Mouse (Mus musculus): ENCODE results near the gene Sgtb. TPM values are rescaled to one million over a fixed set of nuclear protein-coding genes. Genes with fewer than 3 reads are reported as not detected.
A peak's percentile ranks its signal among the peaks of the same experiment; 100 is the strongest.

Sgtb gene
- polyA plus RNA-seq, 1 experiment from 2014 or later: 9.1 TPM

DNA sequence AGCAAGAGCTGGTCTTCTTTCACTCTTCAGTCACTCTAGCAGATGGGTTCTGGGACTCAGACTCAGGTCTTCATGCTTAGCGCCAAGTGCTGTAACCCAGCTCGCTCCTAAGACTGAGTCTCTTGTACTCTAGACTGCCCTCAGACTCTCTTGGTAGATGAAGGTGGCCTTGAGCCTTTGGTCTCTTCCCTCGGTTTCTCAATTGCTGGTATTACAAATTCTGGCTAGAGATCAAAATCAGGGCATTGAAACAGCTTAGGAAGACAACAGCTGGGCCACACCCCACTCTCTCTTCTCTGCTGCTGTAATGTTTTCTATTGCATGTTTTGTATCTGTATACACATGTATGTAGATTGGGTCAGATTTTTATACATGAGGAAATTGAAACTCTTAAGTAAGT, 36.1 kb downstream of the Sgtb start:
- Histone ChIP-seq H3K9ac (ENCODE audit: low read length) (no peak overlapping the region), H3K27me3 (ENCODE audit: control insufficient read depth, insufficient read depth, low read length) (no peaks in the 10 kb centered on the region), H3K9me3 (ENCODE audit: control insufficient read depth, low read length) (no peaks in the 10 kb centered on the region)

GRCm38 (mm10) chr13:104154180-104154579, 44.6 kb downstream of the Sgtb start:
- H3K27ac ChIP-seq (replicated peaks; ENCODE audit: low read depth, low read length): no peak overlapping the region
- no peaks in the 10 kb centered on the region for H3K4me1 ChIP-seq (ENCODE audit: control insufficient read depth, insufficient read depth, low read length)
- no peak for DNase-seq (ENCODE audit: low spot score)
- no peaks in the 10 kb centered on the region for H3K9me3 ChIP-seq (ENCODE audit: control insufficient read depth, low read length)
- no peak for ATAC-seq (ENCODE audit: insufficient number of reproducible peaks, low FRiP score, low TSS enrichment, low read depth)
- 94% methylated on average over 5 of the region's 5 CpGs for WGBS
- no peaks in the 10 kb centered on the region for H3K27me3 ChIP-seq (ENCODE audit: control insufficient read depth, insufficient read depth, low read length)
- no peak overlapping the region for H3K4me2 ChIP-seq (ENCODE audit: low read depth, severe bottlenecking)
- no peaks in the 10 kb centered on the region; the same call in 1 of the 2 replicates for H3K36me3 ChIP-seq (ENCODE audit: control insufficient read depth, insufficient read depth, low read length)
- H3K4me3 ChIP-seq (ENCODE audit: low read depth, low read length): no peak overlapping the region
- no peak overlapping the region for H3K9ac ChIP-seq (ENCODE audit: low read length)

More for the DNA sequence above, 36.1 kb downstream of the Sgtb start:
- Histone ChIP-seq H3K36me3 (ENCODE audit: control insufficient read depth, insufficient read depth, low read length) (peaks cover 10% of the 10 kb centered on the region), H3K4me1 (ENCODE audit: control insufficient read depth, insufficient read depth, low read length) (no peaks in the 10 kb centered on the region), H3K27ac (replicated peaks; ENCODE audit: low read depth, low read length) (no peak overlapping the region), H3K4me3 (ENCODE audit: low read depth, low read length) (no peak overlapping the region), H3K4me2 (ENCODE audit: low read depth, severe bottlenecking) (no peak overlapping the region)
- ATAC-seq (ENCODE audit: insufficient number of reproducible peaks, low FRiP score, low TSS enrichment, low read depth) (no peak), DNase-seq (ENCODE audit: low spot score) (no peak)
- 95% methylated on average over 3 of the region's 3 CpGs for WGBS

DNA sequence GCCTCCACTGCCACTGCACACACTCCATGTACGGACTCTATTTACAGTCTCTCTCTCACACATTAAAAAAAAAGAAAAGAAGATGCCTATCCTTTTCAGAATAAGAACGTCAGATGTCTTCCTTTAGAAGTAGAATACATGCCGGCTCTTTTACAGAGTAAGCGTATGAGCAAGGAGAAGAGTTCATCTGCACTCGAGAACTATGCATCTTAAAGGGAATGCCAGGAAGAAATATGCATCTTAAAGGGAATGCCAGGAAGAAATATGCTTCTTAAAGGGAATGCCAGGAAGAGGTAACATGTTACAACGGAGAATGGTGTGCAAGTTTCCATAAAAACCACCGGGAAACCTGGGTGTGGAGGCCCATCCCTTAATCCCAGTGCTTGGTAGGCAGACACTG, 45.6 kb downstream of the Sgtb start:
- Histone ChIP-seq H3K4me1 (ENCODE audit: control insufficient read depth, insufficient read depth, low read length) (no peaks in the 10 kb centered on the region), H3K9ac (ENCODE audit: low read length) (no peak overlapping the region), H3K4me2 (ENCODE audit: low read depth, severe bottlenecking) (no peak overlapping the region), H3K36me3 (ENCODE audit: control insufficient read depth, insufficient read depth, low read length) (no peaks in the 10 kb centered on the region; the same call in 1 of the 2 replicates), H3K27ac (replicated peaks; ENCODE audit: low read depth, low read length) (no peak overlapping the region), H3K9me3 (ENCODE audit: control insufficient read depth, low read length) (no peaks in the 10 kb centered on the region), H3K4me3 (ENCODE audit: low read depth, low read length) (no peak overlapping the region), H3K27me3 (ENCODE audit: control insufficient read depth, insufficient read depth, low read length) (no peaks in the 10 kb centered on the region)
- ATAC-seq (ENCODE audit: insufficient number of reproducible peaks, low FRiP score, low TSS enrichment, low read depth) (no peak), DNase-seq (ENCODE audit: low spot score) (no peak)
- 91% methylated on average over 7 of the region's 7 CpGs for WGBS

DNA sequence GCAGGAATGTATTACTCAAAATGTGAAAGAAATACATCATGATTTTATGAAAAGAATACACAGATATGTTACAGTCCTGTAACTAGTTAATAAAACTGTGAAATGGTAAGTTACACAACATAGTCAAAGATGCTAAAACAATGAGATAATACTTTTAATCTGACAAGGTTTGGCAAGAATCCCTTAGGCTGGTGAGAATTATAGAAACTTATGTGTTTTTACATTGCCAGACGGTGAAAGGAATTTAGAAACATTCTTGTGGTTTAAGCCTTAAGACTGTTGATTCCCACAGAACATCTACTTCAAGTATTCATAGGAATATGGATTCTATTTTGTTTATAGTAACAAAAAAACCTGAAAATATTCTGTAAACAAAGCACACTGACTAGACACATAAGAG, 46.1 kb downstream of the Sgtb start:
- WGBS: 86% methylated on average over 1 of the region's 1 CpGs
- H3K4me1 ChIP-seq (ENCODE audit: control insufficient read depth, insufficient read depth, low read length): no peaks in the 10 kb centered on the region
- H3K9me3 ChIP-seq (ENCODE audit: control insufficient read depth, low read length): no peaks in the 10 kb centered on the region
- DNase-seq (ENCODE audit: low spot score): no peak
- no peak overlapping the region for H3K4me3 ChIP-seq (ENCODE audit: low read depth, low read length)
- no peak overlapping the region for H3K27ac ChIP-seq (replicated peaks; ENCODE audit: low read depth, low read length)
- H3K9ac ChIP-seq (ENCODE audit: low read length): no peak overlapping the region
- H3K27me3 ChIP-seq (ENCODE audit: control insufficient read depth, insufficient read depth, low read length): no peaks in the 10 kb centered on the region
- peaks cover 2% of the 10 kb centered on the region; the same call in 1 of the 2 replicates for H3K36me3 ChIP-seq (ENCODE audit: control insufficient read depth, insufficient read depth, low read length)
- H3K4me2 ChIP-seq (ENCODE audit: low read depth, severe bottlenecking): no peak overlapping the region
- ATAC-seq (ENCODE audit: insufficient number of reproducible peaks, low FRiP score, low TSS enrichment, low read depth): no peak

GRCm38 (mm10) chr13:104171711-104172110, 62.2 kb downstream of the Sgtb start:
- WGBS: 93% methylated on average over 5 of the region's 5 CpGs
- ATAC-seq (ENCODE audit: insufficient number of reproducible peaks, low FRiP score, low TSS enrichment, low read depth) (no peak), DNase-seq (ENCODE audit: low spot score) (no peak)
- Histone ChIP-seq H3K27ac (replicated peaks; ENCODE audit: low read depth, low read length) (no peak overlapping the region), H3K4me3 (ENCODE audit: low read depth, low read length) (no peak overlapping the region), H3K9me3 (ENCODE audit: control insufficient read depth, low read length) (no peaks in the 10 kb centered on the region), H3K4me2 (ENCODE audit: low read depth, severe bottlenecking) (no peak overlapping the region), H3K9ac (ENCODE audit: low read length) (no peak overlapping the region), H3K27me3 (ENCODE audit: control insufficient read depth, insufficient read depth, low read length) (no peaks in the 10 kb centered on the region), H3K36me3 (ENCODE audit: control insufficient read depth, insufficient read depth, low read length) (peaks cover 3% of the 10 kb centered on the region; the same call in 1 of the 2 replicates), H3K4me1 (ENCODE audit: control insufficient read depth, insufficient read depth, low read length) (no peaks in the 10 kb centered on the region)

- Histone ChIP-seq H3K4me3 (ENCODE audit: low read depth, low read length) (no peak overlapping the region), H3K4me2 (ENCODE audit: low read depth, severe bottlenecking) (no peak overlapping the region), H3K4me1 (ENCODE audit: control insufficient read depth, insufficient read depth, low read length) (peaks cover 2% of the 10 kb centered on the region; the same call in 1 of the 2 replicates), H3K27ac (replicated peaks; ENCODE audit: low read depth, low read length) (no peak overlapping the region), H3K27me3 (ENCODE audit: control insufficient read depth, insufficient read depth, low read length) (no peaks in the 10 kb centered on the region), H3K36me3 (ENCODE audit: control insufficient read depth, insufficient read depth, low read length) (peaks cover 3% of the 10 kb centered on the region; the same call in 1 of the 2 replicates), H3K9me3 (ENCODE audit: control insufficient read depth, low read length) (no peaks in the 10 kb centered on the region), H3K9ac (ENCODE audit: low read length) (no peak overlapping the region)
- ATAC-seq (ENCODE audit: insufficient number of reproducible peaks, low FRiP score, low TSS enrichment, low read depth) (no peak), DNase-seq (ENCODE audit: low spot score) (no peak)
Observed at GRCm38 (mm10) chr13:104172498-104172897, 63.0 kb downstream of the Sgtb start.

DNA sequence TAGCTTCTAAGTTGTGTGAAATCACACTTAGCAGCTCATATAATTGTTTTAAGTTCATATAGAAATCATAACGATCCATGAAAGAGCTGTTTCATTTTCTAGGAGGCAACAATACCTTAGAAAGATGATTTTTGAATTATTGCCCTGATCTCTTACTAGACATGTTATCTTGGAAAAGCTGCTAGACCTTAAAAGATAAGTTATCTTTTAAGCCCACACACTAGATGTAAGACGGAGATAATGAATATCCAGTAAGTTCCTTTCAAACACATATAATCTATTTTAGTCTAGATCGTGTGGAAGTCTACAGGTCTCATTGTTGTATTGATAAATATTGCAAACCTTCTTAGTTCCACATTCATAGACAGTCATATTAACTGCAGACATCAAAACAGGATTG, 67.3 kb downstream of the Sgtb start:
- no peak for ATAC-seq (ENCODE audit: insufficient number of reproducible peaks, low FRiP score, low TSS enrichment, low read depth)
- no peak overlapping the region for H3K27ac ChIP-seq (replicated peaks; ENCODE audit: low read depth, low read length)
- H3K4me3 ChIP-seq (ENCODE audit: low read depth, low read length): peak overlapping the region; percentile 20; the same call in 1 of the 2 replicates
- H3K9ac ChIP-seq (ENCODE audit: low read length): no peak overlapping the region
- peak overlapping the region; percentile 40; the same call in 1 of the 2 replicates for H3K4me2 ChIP-seq (ENCODE audit: low read depth, severe bottlenecking)
- H3K4me1 ChIP-seq (ENCODE audit: control insufficient read depth, insufficient read depth, low read length): peaks cover 2% of the 10 kb centered on the region; the same call in 1 of the 2 replicates
- no peaks in the 10 kb centered on the region for H3K36me3 ChIP-seq (ENCODE audit: control insufficient read depth, insufficient read depth, low read length)
- no peaks in the 10 kb centered on the region for H3K9me3 ChIP-seq (ENCODE audit: control insufficient read depth, low read length)
- no peak for DNase-seq (ENCODE audit: low spot score)
- no peaks in the 10 kb centered on the region for H3K27me3 ChIP-seq (ENCODE audit: control insufficient read depth, insufficient read depth, low read length)
- WGBS: 85% methylated on average over 3 of the region's 3 CpGs

- Histone ChIP-seq H3K27ac (replicated peaks; ENCODE audit: low read depth, low read length) (peak within 1 kb of the TSS; percentile 56; the same call in 1 of the 2 replicates), H3K4me3 (ENCODE audit: low read depth, low read length) (peak within 1 kb of the TSS; percentile 72), H3K36me3 (ENCODE audit: control insufficient read depth, insufficient read depth, low read length) (no peaks in the 10 kb centered on the region), H3K4me1 (ENCODE audit: control insufficient read depth, insufficient read depth, low read length) (peaks cover 2% of the 10 kb centered on the region; the same call in 1 of the 2 replicates), H3K9ac (ENCODE audit: low read length) (peak within 1 kb of the TSS; percentile 74), H3K27me3 (ENCODE audit: control insufficient read depth, insufficient read depth, low read length) (no peaks in the 10 kb centered on the region), H3K4me2 (ENCODE audit: low read depth, severe bottlenecking) (peak within 1 kb of the TSS; percentile 70), H3K9me3 (ENCODE audit: control insufficient read depth, low read length) (no peaks in the 10 kb centered on the region)
- WGBS: under 1% methylated on average over 32 of the region's 32 CpGs
- DNase-seq (ENCODE audit: low spot score) (peak; percentile 85), ATAC-seq (ENCODE audit: insufficient number of reproducible peaks, low FRiP score, low TSS enrichment, low read depth) (peak; percentile 92)
Observed at GRCm38 (mm10) chr13:104177796-104178649, 68.5 kb downstream of the Sgtb start, which contains the start of gene Trappc13. Gene Trappc13 (minus strand): TSS chr13:104178469.
